Mouse (Mus musculus) right cerebral cortex, adult 18-20 months (tissue): Measurements from ENCODE around the gene Lrp8.

Experiments used
- DNase-seq: peaks from one replicate; pipeline ENCODE4 v3.0.0; 2022; ENCODE audit warnings: mixed read lengths

Gene Lrp8

GRCm38 (mm10) chr4:107923803-107924194 is 121.7 kb downstream of the Lrp8 start:
- DNase-seq: no peak
